Mouse (Mus musculus): ENCODE measurements around the gene Kbtbd8.

Gene Kbtbd8

GRCm38 (mm10) chr6:95116946-95117345 is at the start of gene Kbtbd8:
Gene Kbtbd8 (plus strand): TSS chr6:95117240.
- in situ Hi-C loops (cut with MboI, MseI): no loop called here

GRCm38 (mm10) chr6:95069753-95070152 is 47.3 kb upstream of the Kbtbd8 start:
- in situ Hi-C loops (cut with MboI, MseI): no loop called here

GRCm38 (mm10) chr6:95085276-95085675 is 31.8 kb upstream of the Kbtbd8 start:
- in situ Hi-C loops (cut with MboI, MseI): no loop called here

GRCm38 (mm10) chr6:95087154-95087846 is 29.7 kb upstream of the Kbtbd8 start:
- in situ Hi-C loops (cut with MboI, MseI): no loop called here

GRCm38 (mm10) chr6:95088075-95088474 is 29.0 kb upstream of the Kbtbd8 start:
- in situ Hi-C loops (cut with MboI, MseI): no loop called here

- in situ Hi-C loops (cut with MboI, MseI): no loop called here
These were observed 22.3 kb upstream of the Kbtbd8 start for GRCm38 (mm10) chr6:95094695-95095094.

- in situ Hi-C loops (cut with MboI, MseI): no loop called here
These were observed 18.5 kb upstream of the Kbtbd8 start for GRCm38 (mm10) chr6:95098366-95099109.

- in situ Hi-C loops (cut with MboI, MseI): loop anchor here (10.0 kb wide), 1 partner anchor 101 kb away; no protein-coding TSS in a partner anchor
These were observed 13.3 kb upstream of the Kbtbd8 start for GRCm38 (mm10) chr6:95103706-95104105.

GRCm38 (mm10) chr6:95108437-95108836 is 8.6 kb upstream of the Kbtbd8 start:
- in situ Hi-C loops (cut with MboI, MseI): loop anchor here (10.0 kb wide), 1 partner anchor 96 kb away; no protein-coding TSS in a partner anchor

- in situ Hi-C loops (cut with MboI, MseI): loop anchor here (10.0 kb wide), 1 partner anchor 95 kb away; no protein-coding TSS in a partner anchor
These were observed 7.2 kb upstream of the Kbtbd8 start for GRCm38 (mm10) chr6:95109691-95110450.

- in situ Hi-C loops (cut with MboI, MseI): no loop called here
These were observed 5.0 kb upstream of the Kbtbd8 start for GRCm38 (mm10) chr6:95112015-95112414.

GRCm38 (mm10) chr6:95116513-95116912 is 527 bp upstream of the Kbtbd8 start:
- in situ Hi-C loops (cut with MboI, MseI): no loop called here

- in situ Hi-C loops (cut with MboI, MseI): no loop called here
These were observed 838 bp downstream of the Kbtbd8 start for GRCm38 (mm10) chr6:95117614-95118541.

GRCm38 (mm10) chr6:95119389-95119788 is 2.3 kb downstream of the Kbtbd8 start:
- in situ Hi-C loops (cut with MboI, MseI): no loop called here

GRCm38 (mm10) chr6:95149931-95150534 is 33.0 kb downstream of the Kbtbd8 start:
- in situ Hi-C loops (cut with MboI, MseI): no loop called here

- in situ Hi-C loops (cut with MboI, MseI): no loop called here
These were observed 33.8 kb downstream of the Kbtbd8 start for GRCm38 (mm10) chr6:95150885-95151284.

- in situ Hi-C loops (cut with MboI, MseI): no loop called here
These were observed 34.5 kb downstream of the Kbtbd8 start for GRCm38 (mm10) chr6:95151563-95151962.

- in situ Hi-C loops (cut with MboI, MseI): no loop called here
These were observed 46.9 kb downstream of the Kbtbd8 start for GRCm38 (mm10) chr6:95163965-95164364.

GRCm38 (mm10) chr6:95165630-95166029 is 48.6 kb downstream of the Kbtbd8 start:
- in situ Hi-C loops (cut with MboI, MseI): no loop called here

GRCm38 (mm10) chr6:95167668-95168227 is 50.7 kb downstream of the Kbtbd8 start:
- in situ Hi-C loops (cut with MboI, MseI): no loop called here
